Mouse (Mus musculus) natural killer cell, adult 2 months (primary cell): ENCODE measurements around the gene Olfr606.
"Not testable (repeated sequence)": the region's sequence is repeated elsewhere in the genome, so short reads cannot be mapped to it uniquely, and the experiment has no call there.

Experiments
- DNase-seq, 2 experiments: peaks; one replicate each; pipeline ENCODE4 v3.0.0; 2022; ENCODE audit warnings: low spot score in 2 of 2

Gene Olfr606

GRCm38 (mm10) chr7:103448746-103449145 lies at the start of gene Olfr606:
Gene Olfr606 (plus strand): TSS chr7:103449046.
- DNase-seq = no peak

- not testable (repeated sequence) for DNase-seq
Measured at GRCm38 (mm10) chr7:103406521-103407055, 42.3 kb upstream of the Olfr606 start.

DNA sequence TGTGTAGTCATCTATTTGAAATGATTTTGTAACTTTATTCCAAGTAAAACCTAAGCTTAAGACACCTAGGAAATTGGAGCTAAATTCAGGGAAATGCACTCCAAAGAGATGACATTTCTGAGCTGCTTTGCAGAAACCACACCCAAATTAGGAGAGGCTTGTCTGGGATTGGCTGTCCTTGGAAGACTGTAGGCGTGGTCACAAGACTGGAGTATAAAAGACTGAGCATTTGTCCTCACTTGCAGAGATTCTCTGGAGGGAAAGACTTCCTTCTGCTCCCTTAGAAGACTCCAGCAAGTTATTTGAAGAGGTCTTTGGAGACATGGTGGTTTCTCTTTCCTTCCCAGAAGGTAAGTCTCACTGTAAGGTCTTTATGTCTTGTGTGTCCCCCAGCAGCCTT lies 34.1 kb upstream of the Olfr606 start, which contains the start of gene Usp17lc:
Gene Usp17lc (plus strand): TSS at position 301 of the 400 bp plus-strand sequence.
- not testable (repeated sequence) for DNase-seq

DNA sequence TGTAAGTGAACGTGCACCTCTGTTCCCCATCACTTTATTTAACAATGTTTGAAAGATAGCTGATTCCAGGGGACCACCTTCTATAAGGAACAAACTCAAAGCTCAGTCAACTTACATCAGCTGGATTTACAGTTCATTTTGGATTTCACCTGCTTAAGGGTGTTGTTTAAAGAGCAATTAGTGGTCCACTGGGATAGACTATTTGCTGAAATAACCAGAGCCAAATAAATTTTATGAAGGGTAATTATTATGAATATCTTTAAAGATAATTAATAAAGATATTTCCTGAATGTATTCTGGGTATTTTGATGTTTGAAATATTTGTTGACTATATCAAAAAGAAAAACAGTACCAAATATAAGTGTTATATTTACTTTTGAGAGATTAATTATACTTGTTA lies 3.5 kb upstream of the Olfr606 start, which contains the start of gene Olfr605:
Gene Olfr605 (minus strand): TSS at position 101 of the 400 bp plus-strand sequence.
- no peak for DNase-seq

DNA sequence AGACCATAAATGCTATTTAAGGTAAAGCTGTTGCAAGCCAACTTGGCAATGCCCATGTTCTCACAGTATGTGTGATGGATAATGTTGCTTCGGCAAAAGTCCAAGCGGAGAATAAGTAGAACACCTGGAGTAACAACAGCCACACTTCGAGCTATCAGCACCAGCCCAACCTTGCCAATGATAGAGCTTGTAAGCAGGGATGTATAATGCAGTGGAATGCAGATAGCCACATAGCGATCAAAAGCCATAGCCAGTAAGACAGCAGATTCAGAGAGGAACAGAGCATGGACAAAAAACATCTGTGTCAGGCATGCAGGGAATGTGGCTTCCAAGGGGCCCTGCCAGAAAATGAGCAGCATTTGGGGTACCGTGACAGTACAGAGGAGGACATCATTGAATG lies 11.7 kb downstream of the Olfr606 start:
- DNase-seq = no peak

- no peak for DNase-seq
Measured at GRCm38 (mm10) chr7:103469577-103469976, 20.7 kb downstream of the Olfr606 start, which contains the start of gene Olfr608. Gene Olfr608 (plus strand): TSS chr7:103469877.

- not testable (repeated sequence) for DNase-seq
Measured at GRCm38 (mm10) chr7:103477106-103477505, 28.3 kb downstream of the Olfr606 start.

DNA sequence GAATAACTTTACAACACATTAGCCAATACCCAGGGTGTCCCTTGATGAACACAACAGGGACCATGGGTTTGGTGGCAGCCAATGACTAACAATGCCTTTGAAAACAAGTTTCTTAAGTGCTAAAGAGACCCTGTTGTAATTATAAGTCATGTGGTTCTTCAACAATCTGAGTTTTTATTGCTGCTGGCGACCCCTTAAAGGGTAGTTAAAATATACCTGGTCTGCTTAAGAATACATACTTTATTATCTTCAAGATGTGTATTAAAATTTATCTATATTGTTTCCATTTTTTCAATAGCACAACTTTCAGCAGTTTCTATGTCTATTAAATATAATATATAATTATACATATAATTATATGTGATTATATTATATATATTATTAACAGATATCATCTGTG lies 49.1 kb downstream of the Olfr606 start, which contains the start of gene Olfr609:
Gene Olfr609 (minus strand): TSS at position 101 of the 400 bp plus-strand sequence.
- DNase-seq = no peak
